Mouse (Mus musculus) layer of hippocampus, postnatal 14 days (tissue): ENCODE measurements at regions not wholly inside any gene's neighbourhood (a gene's known extent, or its start where the extent isn't known, plus 50 kb on each side); places are given as distances from the start of the nearest gene placed in this dataset.
A peak's percentile ranks its signal among the peaks of the same experiment; 100 is the strongest.

ENCODE experiments used
- DNase-seq, 2 experiments: peaks; one replicate each; pipeline ENCODE4 v3.0.0; 2021 to 2022; ENCODE audit warnings: low spot score in 2 of 2, mixed read lengths in 1 of 2

- DNase-seq, result no peak
Measured at GRCm38 (mm10) chr17:45929591-45929990, 102.6 kb downstream of the Vegfa start.

DNA sequence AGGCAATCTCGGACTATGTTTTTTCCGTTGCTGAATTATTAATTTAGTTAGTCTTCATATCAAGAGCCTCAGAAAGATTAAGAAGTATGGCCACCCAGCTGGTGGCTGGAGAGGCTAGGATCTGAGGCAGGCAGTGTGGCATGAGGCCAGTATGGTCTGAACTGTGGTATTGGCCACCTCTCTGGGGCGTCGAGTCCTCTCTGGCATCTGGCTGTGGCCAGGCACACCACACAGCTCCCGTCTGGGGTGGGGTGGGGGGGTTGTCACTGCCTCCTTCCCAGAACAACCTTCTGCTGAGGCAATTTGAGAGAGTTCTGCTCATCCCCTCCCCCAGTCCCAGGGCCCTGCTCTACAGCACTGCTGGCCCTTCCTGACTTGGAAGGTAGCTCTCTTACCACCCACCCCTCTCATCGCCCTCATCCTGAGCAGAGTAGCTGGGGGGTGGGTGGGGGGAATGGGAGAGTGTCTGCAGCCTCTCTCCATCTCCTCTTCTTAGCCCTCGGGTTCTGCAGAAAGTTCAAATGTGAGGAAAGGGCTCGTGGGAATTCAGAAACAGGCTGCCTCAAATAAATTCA is 103.2 kb downstream of the Vegfa start:
- DNase-seq, result no peak

DNA sequence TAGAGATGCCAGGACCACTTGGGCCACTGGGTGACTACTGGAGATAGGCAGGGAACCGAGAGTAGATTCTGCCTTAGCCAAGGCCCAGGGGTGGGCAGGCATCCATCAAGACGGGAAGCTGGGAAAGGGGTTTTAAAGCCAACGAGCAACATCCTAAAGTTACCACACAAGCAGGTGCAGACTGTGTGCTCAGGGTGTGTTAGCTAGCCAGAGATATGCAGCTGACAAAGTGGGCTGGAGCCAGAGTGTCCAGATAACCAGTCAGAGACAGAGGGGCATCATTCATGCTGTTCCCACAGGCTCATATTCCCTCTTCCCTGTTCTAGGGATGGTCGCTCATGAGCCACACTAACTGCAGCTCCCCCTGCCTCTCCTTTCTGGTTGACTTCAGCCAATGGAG is 104.2 kb downstream of the Vegfa start:
- DNase-seq, result no peak

GRCm38 (mm10) chr17:45925845-45926244 is 106.3 kb downstream of the Vegfa start:
- no peak for DNase-seq

DNA sequence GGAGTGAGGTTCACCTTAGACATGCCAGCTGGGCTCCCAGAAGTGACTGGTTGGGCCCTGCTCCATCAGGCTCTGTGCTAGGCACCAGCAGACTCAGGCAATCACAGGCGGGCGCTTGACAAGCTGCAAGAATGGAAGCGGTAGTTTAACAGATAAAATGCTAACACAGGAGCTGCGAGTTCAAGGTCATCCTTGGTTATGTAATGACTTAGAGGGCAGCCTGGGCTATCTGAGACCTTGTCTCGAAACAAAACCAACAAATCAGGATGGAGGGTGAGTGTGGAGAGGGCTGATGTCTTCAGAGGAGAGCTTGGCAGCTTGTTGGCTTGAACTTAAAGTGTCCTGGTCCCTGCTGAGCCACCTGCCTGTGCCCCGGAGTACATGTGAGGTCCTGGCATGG is 107.6 kb downstream of the Vegfa start:
- DNase-seq, result no peak

DNA sequence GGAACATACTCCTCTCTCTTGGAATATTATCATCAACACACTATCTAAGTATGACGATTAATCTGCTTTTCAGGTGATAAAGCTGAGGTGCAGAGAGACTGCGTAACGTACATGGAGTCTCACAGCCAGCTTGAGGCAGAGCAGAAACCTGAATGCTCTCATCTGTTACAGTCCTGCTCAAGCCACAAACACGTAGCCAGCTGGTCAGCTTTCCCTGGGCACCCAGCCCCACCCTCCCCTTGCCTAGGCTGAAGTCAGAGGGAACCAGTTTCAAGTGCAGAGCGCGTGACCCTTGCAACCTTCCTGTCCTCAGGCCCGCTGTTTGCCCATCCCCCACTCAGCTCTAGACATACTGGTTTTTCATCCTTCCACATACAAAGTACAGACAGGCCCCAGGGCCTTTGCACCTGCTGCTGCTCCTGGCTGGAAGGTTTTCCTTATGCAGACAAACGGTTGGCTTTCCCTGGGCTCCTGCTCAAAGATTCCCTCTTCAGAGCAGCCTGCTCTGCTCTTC is 108.9 kb downstream of the Vegfa start:
- no peak for DNase-seq

- DNase-seq, result no peak
Measured at GRCm38 (mm10) chr17:45917647-45918046, 114.5 kb downstream of the Vegfa start.

- DNase-seq, result no peak
Measured at GRCm38 (mm10) chr17:45916937-45917336, 115.2 kb downstream of the Vegfa start.

DNA sequence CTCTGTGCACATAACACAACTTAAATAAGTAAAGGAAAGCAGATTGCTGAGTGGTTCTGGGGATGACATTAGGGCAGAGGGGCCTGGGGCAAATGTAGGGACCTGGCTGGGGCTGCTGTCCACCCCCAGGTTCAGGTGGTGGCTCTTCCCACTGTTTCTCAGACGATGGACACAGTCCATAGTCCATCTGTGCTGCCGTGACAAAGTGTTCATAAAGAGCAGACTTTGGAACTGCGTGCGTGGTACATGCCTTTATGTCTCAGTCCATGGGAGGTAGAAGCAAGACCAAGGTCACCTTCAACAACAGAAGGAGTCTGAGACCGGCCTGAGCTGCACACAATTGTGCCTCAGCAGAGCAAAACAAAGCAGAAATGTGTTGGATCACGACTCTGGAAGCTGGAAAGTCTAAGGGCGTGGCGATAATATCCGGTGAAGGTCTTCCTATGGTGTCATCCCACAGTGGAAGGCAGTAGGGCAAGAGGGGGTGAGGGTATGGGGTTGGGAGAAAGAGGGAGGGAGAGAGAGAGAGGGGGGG is 117.4 kb downstream of the Vegfa start:
- no peak for DNase-seq

GRCm38 (mm10) chr17:45914237-45914636 is 117.9 kb downstream of the Vegfa start:
- DNase-seq, result no peak

DNA sequence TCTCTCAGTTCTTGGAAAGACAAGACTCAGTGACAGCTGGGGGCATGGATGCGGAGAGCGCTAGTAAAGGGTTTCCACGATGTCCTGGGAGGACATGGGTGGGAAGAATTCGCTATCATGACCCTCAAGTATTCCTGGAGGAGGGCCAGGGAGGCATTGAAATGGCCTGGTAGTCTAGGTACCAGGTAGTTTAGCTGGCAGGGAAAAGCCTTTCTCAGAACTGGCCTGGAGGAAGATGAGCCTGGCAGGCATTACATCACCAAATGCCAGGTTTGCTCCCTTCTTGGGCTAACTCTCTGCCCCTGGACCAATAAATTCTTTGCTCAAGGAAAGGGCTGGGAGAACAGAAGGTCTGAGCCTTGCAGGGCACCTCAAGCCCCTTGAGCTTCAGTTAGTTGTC is 118.5 kb downstream of the Vegfa start:
- no peak for DNase-seq

GRCm38 (mm10) chr17:45912165-45912564 is 120.0 kb downstream of the Vegfa start:
- DNase-seq, result no peak

DNA sequence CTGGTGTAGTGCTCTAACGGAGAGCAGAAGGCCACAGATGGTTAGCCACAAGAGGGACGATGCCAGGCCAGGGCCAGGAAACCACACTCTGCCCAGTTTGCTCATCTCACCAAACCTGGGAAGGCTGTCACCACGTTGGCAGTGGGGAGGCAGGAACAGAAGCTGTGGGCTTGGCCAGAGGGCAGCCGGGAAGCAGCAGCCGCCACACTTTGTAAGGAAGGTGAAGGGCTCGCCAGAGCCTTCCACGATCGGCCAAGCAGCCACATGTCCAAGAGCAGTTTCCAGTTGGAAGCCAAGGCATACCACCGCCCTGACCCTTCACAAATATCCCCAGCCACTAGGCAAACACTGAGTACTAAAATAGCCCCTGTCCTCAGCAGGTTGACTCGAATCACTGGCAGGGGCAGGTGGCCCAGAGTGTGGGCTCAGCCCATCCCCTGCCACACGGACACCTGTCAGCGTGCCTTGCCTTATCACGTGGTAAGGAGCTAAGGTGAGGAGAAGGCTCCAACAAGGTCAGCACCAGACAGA is 120.9 kb downstream of the Vegfa start:
- no peak for DNase-seq

GRCm38 (mm10) chr17:45910245-45910644 is 121.9 kb downstream of the Vegfa start:
- DNase-seq, result no peak

DNA sequence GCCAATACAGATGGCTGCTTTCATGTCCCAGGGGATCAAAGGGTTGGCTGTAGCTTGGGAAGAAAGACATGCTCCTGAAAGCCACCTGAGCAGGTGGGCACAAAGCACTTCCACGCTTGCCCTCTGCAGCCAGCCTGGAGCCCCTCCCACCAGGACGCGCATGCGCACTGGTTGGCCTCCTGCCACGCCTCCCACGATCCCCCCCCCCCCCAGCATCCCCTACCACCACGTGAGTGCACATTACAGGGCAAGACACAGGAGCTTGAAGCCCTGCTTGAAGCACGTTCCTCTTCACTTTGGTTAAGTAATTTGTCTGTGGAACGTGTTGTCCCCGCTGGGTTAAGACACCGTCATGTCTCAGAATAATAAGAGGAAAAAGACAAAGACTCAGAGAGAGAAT is 124.6 kb downstream of the Vegfa start:
- DNase-seq, result no peak

GRCm38 (mm10) chr17:45905596-45905995 is 126.6 kb downstream of the Vegfa start:
- no peak for DNase-seq

DNA sequence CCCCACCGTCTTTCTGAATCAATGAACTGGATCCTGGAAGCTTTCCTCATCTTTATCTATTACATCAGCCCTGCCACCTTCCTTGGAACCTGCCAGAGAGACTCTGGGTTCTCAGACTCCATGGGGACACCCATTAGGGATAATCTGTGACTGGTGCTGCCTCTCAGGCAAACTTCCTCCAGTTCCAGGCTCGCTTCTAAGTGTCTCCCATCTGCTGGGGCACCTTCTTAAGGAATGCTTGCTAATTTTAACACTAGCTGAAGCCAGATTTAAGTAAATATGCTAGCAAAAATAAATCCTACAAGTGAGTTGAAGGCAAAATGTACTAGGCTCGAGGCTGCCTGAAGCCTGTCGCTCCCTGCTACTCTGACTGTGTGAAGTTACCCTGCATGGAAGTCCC is 127.9 kb downstream of the Vegfa start:
- DNase-seq, result peak in 1 of 2 experiments; percentile 41

DNA sequence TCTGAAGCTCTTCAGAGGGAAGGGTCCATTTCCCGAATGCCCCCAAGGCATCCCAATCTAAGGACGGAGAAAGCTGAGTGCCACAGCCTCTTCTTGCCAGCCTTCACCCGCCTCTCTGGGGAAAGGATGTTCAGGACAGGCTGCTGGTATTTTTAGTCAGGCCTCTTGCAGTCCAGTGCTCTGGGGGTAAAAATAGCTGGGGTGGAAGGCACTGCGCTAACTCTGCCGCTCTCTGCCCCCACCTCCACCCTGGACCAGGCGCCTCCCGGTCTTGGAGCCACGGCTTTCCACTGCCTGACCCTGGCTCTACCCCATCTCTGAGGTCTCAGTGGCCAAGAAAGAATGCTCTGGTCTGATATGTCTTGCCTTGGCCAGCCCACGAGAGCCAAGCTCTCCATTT is 128.9 kb downstream of the Vegfa start:
- no peak for DNase-seq

- no peak for DNase-seq
Measured at GRCm38 (mm10) chr17:45902668-45903067, 129.5 kb downstream of the Vegfa start.

GRCm38 (mm10) chr17:45896922-45897302 is 135.3 kb downstream of the Vegfa start:
- no peak for DNase-seq

GRCm38 (mm10) chr17:45896142-45896921 is 135.8 kb downstream of the Vegfa start:
- peak in 1 of 2 experiments; percentile 39 for DNase-seq

GRCm38 (mm10) chr17:45894166-45894565 is 138.0 kb downstream of the Vegfa start:
- DNase-seq, result no peak
